Mouse (Mus musculus): ENCODE data around the gene Agrp.
"Not testable (repeated sequence)": the region's sequence is repeated elsewhere in the genome, so short reads cannot be mapped to it uniquely, and the experiment has no call there.

Gene Agrp

DNA sequence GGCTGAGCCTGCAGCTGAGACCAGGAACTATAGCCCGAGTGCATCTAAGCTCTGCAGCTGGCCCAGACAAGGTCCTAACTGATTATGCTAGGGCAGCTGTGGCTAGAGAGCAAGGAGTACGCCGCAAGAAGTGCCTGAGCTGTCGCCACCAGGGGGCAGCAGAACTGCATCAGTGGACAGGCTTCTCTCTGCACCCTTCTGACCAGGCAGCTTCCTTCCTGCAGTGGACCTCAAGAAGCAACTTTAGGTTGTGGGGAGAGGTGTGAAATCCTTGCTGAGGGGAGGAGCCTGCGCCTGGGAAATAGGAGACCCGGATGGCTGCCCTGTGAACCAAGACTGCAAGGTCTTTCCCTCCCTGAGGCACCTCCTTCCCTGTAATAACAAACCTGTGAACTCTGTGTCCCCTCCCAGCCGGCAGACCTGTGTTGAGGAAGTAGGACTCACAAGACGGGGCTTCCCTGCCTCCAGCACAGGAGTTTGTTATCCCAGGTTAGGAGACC, 14.7 kb downstream of the Agrp start:
- DNase-seq (ENCODE audit: low spot score in 2 of 2), result peak; percentile 91 to 92

DNA sequence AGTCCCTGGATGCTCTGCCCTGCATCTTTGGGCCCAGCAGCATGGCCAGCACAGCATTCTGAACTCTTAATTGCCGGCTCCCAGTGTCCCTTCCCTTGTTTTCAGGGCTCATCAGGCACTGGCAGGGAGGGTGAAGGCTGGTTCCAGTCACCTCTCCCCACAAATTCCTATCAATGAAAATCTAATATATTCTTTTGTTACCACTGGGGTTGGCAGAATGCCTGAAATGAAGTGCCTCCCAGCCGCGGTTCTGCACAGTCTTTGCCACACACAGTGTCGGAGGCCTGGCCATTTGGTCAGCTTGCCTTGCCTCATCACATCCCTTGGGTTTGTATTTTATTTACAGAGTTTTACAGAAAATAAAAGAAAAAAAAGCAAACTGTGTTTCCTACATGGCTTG, 15.4 kb downstream of the Agrp start:
- DNase-seq (ENCODE audit: low spot score in 2 of 2), result no peak

DNA sequence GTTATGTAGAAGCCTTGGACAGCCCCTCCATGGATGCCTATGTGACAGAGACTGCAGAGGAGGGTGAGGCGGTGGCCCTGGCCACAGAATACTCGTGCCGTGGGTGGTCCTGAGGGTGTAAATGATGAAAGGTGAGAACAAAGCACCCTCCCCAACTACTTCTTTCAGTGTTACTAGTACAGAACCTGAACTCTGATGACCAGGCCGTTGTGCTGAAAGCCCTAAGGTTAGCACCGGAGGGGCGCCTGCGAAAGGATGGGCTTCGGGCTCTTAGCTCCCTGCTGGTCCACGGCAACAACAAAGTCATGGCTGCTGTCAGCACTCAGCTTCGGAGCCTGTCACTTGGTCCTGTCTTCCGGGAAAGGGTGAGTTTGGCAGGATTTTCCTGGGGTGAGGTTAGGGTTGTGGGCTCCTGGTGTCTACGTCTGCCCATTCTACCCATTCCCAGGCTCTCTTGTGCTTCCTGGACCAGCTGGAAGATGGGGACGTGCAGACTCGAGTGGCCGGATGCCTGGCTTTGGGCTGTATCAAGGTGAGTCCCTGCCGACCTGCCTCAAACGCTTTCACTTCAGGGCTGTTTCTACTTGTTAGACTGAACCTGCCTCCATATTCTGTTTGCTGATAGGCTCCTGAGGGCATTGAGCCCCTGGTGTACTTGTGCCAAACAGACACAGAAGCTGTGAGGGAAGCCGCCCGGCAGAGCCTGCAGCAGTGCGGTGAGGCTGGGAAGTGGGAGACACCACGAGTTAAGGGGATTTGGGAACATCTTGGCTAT, 16.1 kb downstream of the Agrp start:
- DNase-seq (ENCODE audit: low spot score in 2 of 2), result no peak

DNA sequence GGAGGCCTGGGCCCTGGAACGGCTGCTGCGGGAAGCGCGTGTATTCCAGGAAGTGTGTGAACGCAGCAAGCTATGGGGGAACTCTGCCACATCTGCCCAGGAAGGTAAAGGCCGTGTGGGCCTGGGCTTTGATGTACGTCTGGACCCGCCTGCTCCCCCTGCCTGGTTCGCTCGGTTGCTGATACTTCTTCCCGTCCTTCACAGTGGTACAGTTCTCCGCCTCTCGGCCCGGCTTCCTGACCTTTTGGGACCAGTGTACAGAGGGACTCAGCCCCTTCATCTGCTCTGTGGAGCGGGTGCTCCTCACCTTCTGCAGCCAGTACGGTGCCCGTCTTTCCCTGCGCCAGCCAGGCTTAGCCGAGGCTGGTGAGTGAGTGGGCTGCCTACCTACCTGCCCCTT, 17.0 kb downstream of the Agrp start:
- no peak for DNase-seq (ENCODE audit: low spot score in 2 of 2)

DNA sequence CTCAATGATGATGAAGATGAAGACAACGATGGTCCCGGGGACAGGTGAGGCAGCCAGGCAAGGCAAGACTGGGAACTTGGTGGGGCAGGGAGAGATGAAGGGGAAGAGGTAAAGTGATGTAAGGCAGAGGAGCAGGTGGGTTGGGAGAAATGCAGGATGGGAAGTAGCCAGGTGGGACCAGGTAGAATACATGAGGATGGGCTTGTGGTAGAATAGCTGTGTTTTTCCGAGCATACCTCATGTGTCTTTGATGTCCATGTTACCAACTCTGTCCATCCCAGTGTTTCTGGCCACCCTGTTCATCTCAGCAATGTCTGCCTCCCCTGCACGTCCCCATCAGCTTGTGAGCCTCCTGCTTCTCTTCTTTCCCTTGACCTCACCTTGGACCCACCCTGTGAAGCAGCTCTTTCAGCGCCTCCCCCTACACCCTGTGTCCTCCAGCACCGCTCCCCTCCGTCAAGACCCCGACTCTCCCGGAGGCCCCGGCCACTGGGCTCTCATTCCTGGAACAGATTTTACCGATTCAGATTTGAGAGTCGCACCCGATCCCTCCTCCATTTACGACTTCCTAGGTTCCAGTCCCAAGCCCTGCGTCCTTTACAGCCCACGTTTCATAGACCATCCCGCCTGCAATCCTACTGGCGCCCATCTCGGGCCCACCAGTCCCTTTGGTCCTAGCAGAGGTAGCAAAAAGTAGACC, 18.2 kb downstream of the Agrp start:
- no peak for DNase-seq (ENCODE audit: low spot score in 2 of 2)

DNA sequence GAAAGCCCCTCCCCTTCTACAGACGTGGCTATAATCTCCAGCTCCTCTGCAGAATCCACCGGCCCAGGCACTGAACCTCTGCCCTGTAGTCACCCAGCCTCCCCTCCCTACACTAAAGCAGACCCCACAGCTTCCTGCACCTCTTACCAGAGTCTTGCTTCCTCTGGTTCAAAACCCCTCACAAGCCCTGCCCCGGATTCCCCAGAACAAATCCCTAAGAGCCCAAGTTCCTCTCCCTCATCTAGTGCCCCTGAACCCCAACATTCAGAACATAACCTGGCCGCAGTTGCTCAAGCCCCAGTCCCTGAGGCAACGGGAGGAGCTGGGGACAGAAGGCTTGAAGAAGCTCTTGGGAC, 18.9 kb downstream of the Agrp start:
- no peak for DNase-seq (ENCODE audit: low spot score in 2 of 2)

DNA sequence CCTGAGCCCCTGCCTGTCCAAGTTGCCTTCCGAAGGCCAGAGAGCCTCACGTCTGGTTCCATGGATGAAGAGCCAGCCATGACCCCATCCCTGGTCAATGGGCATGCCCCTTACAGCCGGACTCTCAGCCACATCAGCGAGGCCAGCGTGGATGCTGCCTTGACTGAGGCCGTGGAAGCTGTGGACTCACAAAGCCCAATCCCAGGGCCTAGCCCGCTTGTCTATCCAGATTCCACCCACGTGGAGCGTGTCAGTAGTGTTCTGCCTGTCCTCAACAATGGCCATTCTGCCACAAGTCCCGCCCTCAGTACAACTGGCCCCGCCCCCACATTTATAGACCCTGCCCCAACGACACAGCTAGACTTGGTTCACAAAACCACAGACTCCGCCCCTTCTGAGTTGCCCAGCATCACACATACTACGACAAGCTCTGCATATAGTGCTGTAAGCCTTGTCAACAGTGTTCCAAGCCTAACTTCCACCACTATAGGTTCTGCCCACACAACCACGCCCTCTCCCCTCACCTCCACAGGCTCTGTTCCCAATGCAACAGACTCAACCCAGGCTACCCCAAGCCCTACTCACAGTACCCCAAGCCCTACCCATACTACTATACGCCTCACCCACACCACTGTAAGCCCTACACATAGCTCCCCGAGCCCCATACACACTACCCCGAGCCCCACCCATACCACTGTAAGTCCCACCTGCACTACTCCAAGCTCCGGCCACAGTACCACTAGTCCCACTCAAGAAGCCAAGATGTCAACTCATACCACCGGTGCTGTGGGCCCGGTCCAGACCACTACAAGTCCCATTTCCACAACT, 19.5 kb downstream of the Agrp start:
- DNase-seq (ENCODE audit: low spot score in 2 of 2), result no peak

DNA sequence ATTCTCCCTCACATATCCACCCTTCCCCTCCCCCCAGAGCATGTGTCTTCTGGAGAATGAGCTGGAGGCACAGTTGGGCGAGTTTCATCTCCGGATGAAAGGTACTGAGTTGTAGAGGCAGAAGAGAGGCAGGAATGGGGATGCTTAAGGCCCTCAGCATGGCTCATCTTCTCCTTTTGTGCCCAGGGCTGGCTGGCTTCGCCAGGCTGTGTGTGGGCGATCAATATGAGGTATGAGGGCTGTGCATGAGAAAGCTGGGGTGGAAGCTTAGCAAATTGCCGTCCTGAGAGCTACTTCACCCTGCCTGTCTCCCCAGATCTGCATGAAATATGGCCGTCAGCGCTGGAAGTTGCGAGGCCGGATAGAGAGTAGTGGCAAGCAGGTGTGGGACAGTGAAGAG, 21.3 kb downstream of the Agrp start:
- DNase-seq (ENCODE audit: low spot score in 2 of 2), result no peak

DNA sequence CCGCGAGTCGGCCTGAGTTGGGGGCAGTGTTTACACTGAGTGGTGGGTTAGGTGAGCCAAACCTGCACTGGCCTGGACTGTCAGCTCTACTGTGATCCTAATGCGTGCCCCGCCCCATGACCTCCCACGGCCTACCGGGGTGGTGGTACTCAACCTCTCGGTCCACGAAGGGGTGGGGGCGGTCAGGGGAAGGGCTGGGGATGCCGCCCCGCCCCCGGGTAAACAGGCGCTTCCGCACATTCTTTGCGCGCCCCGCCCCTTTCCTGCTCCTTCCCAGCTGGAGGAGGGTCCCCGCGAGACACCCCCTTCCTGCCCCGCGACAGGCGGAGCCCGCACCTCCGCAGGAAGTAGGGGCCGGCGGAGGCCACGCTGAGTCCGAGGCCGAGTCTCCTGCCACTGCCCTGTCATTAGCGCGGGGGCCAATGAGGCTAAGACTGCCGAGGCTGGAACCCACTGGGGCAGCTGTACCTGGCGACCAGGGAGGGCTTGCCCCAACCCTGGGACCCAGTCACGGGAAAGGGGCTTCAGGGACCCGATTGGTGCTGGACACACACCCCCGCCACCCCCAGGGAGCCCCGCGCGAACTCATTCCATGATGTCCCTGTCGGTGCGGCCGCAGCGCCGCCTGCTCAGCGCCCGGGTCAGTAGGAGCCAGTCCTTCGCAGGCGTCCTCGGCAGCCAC, 23.2 kb downstream of the Agrp start:
- no peak for DNase-seq (ENCODE audit: low spot score in 2 of 2)

DNA sequence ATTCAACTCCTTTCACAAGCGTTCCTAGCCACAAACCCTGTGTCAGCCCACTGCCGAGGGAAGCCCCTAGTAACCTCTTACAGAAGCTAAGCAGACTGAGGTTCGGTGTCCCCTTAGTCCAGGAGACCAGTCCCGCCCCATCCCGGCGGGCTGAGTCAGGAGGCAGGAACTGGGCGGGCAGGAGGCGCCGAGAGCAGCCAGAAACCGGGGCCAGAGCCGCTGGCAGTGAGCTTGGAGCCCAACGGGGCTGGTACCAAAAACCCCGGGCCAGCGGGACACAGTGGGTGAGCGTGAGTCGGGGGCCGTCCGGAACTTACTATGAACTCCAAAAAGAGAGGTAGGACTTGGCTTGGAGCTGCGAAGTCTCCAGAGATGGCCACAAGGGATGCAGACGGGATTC, 24.2 kb downstream of the Agrp start:
- no peak for DNase-seq (ENCODE audit: low spot score in 2 of 2)

DNA sequence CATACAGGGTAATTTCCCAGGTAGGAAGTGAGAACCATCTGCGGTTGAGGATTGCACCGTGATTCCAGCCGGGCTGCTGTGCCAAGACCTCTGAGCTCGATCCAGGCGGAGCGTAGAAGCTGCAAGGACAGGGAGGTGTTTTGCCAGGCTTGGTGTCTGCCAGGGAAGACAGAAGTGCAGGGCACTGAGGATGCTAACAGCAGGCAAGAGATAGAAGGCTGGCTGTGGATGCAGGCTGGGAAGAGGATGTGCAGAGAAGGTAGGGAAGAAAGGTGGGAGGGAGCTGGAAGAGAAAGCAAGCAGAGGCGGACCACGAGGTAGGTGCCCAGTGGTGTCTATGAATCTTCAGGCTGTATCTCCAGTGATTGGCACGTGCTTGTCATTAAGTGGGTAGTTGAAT, 25.4 kb downstream of the Agrp start:
- DNase-seq (ENCODE audit: low spot score in 2 of 2), result no peak

DNA sequence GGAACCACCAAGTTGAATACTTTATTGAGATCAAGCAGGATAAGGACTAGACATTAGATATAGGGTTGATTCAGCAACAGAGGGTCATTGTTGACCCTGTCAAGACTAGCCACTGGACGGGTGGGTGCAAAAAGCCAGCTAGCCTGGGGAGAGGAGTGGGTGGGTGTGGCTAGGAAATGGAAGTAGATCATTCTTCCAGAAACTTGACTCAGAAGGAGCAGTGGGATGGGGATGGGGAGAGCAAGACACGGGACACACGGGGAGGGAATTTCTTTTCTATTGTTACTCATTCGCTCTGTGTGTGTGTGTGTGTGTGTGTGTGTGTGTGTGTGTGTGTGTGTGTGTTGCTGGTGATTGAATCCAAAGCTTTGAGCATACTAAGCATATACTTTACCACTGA, 27.4 kb downstream of the Agrp start:
- no peak for DNase-seq (ENCODE audit: low spot score in 2 of 2)

DNA sequence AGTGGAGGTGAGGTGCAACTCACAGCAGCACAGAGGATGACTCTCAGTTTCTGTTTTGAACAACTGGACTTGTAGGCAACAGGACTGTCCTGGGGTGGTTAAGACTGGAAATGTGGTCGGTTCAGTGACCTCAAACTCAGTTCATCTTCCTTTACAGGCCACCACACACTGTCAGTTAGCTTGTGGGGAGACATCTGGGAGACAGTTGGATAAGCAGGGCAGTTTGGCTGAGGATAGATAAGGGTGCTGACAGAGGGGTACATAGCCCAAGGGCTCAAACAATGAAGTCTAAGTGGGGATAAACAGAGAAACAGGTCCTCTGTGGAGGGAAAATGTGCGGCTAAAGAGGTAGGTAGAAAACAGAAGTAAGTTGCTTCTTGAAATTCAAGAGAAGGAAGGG, 27.8 kb downstream of the Agrp start:
- DNase-seq (ENCODE audit: low spot score in 2 of 2), result no peak

DNA sequence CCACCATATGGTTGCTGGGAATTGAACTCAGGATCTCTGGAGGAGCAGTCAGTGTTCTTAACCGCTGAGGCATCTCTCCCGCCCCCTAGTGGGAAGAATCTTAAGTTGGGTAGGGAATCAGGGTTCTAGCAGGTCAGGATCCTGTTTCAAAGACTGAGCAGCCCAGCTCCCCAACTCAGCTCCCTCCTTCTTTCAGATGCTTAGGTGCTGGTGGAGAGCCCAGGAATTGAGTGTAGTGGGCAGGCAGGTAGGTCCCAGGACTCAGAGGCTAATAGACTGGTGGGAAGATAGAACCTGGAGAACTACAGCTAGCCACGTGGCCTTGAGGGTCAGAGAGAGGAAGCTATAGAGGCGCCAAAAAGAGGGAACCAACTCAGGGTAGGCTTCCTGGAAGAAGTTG, 29.5 kb downstream of the Agrp start:
- no peak for DNase-seq (ENCODE audit: low spot score in 2 of 2)

DNA sequence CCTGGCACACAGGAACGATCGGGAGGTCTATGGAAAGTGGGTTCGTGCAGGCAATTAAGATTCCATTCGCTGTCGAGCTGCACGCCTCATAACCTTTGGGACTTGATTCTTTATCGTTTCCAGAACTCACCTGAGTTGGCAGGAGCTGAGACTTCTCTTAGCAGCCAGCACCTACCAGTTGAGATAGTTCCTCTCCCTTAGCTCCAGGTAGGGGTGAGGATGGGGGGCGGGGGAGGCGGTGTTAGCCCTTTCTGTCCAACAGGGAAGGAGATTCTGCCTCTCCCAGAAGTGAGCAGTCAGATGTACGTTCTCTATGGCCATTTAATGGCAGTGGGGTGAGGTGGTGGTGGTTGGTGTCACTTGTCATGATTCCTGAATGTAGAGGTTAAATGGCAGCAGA, 30.1 kb downstream of the Agrp start:
- DNase-seq (ENCODE audit: low spot score in 2 of 2), result no peak

DNA sequence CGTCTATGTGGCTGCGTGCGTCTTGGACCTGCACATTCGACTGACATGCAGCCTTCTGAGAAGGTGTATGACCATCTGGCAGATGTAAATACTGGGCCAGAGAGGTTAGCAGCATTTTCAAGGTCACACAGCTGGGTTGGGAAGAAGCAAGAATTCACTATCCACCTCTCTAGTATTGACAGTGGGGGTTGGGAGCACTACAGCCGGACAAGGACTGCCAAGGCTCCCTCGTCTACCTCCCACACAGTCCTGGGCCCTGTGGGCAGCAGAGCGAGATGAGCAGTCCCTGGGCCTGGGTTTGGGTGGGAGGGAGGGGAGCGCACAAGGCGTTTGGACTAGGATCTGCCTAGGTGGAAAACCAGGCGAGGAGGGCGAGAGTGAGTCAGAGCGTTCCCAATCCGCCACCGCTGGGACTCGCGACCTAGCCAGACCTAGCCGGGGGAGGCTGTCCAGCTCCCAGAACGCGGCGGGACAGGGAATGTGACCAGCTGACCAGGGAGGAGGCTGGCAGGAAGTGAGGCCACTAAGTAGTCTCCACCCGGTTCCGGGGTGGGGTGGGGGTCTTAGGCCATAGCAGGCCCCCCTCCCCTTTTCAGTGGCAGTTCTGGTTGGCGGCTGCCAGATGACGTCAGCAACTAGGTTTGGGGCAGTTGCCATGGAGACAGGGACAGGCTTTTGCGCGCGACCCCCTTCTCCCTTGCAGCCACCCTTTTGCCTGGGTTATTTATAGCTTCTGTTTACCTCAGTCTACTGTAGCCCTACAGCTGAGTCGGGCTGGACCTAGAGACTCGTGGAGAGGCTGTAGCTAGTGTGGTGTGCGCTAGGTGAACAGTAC, 30.8 kb downstream of the Agrp start:
- peak; percentile 81 to 84 for DNase-seq (ENCODE audit: low spot score in 2 of 2)

DNA sequence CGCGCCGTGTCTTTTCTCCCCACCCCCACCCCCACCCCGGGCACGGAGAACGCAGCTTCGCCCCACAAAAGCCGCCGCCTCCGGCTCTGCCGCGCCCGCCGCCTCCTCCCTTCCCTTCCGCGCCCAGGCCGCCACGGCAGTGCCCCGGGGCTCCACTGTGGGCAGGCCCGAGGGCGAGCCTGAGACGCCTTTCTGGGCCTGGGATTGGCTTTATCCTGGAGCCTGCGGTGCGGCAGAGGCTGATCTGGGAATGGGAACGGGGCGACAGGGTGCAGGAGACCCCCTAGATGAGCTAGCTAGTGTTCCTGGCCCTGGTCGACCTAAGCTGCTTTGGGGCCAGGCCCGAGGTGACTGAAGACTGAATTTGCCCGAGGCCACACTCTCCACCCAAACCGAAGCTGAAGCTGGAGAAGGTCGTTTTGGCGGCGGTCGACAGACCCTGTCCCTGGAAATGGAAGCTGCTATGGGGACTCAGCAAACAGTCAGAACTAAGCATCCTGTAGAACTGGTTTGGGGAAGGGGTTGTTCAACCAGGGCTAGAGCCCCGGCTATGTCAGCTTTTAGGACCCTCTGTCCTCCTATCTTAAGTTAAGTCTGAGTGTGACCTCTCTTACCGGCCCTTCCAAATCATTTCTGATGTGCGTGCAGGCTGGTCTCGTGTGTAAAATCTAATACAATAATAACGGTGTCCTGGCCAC, 31.6 kb downstream of the Agrp start:
- no peak for DNase-seq (ENCODE audit: low spot score in 2 of 2)

DNA sequence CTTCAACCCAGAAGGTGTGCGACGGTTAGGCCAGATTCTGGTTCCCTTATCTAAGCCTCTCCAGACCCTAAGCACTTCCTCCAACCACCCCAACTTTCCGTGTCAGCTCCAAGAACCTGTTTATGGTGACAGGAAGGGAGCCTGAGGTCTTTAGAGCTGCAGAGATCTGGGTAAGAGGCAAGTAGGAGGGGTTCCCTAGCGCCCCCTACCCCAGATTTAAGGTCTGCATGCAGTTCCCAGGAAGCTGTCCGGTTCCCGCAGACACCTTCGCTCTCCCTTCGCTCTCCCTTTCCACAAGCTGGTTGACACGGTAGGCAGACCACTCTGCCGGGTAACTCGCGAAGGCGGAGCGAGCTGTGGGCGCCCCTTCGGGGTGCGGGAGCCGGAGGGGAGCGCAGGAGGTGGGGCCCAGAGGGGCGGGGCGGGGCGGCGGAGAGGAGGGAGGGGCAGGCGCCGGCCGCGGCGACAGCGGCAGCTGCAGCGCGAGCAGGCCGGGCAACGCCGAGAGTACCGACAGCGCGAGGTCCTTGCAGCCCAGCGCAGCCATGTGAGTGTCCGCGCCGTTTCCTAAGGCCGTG, 32.3 kb downstream of the Agrp start, which contains the start of gene Ripor1:
Gene Ripor1 (plus strand): TSS at position 452 of the 578 bp plus-strand sequence.
- DNase-seq (ENCODE audit: low spot score in 2 of 2), result peak in 1 of 2 experiments; percentile 62

DNA sequence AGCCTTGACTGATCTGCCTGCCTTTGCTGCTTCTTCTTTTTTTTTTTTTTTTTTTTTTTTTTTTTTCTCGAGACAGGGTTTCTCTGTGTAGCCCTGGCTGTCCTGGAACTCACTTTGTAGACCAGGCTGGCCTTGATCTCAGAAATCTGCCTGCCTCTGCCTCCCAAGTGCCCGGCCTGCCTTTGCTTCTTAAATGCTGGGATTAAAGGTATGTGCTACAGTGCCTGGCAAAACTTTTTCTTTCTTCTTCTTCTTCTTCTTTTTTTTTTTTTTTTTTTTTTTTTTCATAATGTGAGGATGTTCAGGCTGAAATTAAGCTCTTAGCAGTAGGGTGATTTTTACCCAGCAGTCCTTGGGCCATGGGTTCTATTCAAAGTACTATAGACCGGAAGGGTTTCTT, 34.7 kb downstream of the Agrp start:
- not testable (repeated sequence) for DNase-seq (ENCODE audit: low spot score in 2 of 2)

DNA sequence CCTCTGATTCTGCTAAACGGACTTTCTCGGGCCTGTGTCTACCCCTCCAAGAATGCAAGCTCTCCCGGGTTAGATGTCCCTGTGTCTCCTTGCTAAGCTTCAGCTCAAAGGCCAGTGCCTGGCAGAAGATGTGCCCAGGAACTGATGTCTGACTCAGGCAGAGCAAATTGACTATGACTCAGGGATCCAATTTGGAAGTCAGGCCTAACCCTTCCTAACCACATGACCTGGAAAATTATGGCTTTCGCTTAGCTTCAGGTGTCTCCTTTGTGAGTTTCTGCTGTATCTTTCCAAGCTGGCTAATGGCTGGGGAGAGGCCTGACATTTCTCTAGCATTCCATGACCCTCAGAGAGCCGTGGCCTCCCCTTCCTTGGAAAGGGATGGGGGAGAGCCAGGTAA, 35.9 kb downstream of the Agrp start:
- DNase-seq (ENCODE audit: low spot score in 2 of 2), result no peak

Measured in right cerebral cortex, postnatal 36 days (tissue).